Mouse (Mus musculus) regulatory T cell (primary cell): ENCODE results near the gene Swi5.

Experiments
- in situ Hi-C: fragments of 300-600 bp; cut with MboI, MseI; formaldehyde crosslinking; loops from one replicate; pipeline ENCODE4 v1.15.1; 2025; ENCODE audit warnings: high pct_unique_total_duplicates

The Swi5 gene

DNA sequence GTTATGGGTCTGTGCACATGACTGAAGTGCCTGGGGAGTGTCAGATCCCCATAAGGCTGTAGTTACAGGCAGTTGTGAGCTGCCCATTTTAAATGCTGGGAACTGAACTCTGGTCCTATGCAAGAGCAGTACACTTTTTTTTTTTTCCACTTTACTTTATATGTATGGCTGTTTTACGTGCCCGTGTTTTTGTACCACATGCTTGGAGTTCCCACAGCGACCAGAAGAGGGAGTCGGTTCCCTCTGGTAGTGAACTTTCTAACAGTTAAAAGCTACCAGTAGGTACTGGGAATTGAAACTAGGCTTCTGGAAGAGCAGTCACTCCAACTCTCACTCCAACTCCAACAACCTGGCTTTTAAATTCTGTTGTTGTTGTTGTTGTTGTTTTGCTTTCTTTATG lies 27.2 kb downstream of the Swi5 start:
- in situ Hi-C loops = no loop called here

DNA sequence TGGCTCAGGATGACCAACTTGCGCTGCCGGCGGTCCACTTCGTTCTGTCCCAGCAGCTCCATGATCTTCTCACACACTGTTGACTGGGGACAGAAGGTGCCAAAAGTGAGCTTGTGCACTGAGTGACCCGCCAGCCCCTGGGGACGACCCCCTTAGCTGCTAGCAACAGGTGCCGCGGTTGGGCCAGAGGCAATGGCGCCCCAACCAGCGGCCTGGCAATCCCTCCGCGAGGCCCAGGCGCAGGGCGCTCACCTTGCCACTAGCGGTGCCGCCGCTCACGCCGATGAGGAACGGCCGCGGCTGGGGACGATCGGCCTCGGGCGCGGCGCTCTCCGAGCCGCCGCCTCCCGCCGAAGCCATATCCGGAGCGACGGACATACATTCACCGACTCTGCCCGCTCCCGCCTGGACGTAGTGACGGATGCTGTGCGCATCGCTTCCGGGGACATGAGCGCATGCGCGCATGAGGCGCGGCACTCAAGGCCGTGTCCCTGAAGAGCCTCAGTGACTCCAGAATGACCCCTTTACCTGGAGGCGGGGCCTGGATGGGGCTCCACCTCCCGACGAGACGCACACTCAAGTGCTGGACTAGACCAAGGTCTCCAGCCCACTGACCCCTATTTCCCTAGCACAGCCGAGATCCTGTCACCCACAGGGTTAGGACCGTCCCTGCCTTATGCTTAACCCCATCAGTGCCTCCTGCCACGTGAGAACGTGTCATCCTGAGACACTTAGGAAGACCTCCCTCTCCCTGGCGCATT lies 28.0 kb downstream of the Swi5 start, which contains the start of gene Uck1:
Gene Uck1, minus strand, starts transcription at position 503 of the 761 bp plus-strand sequence.
- in situ Hi-C loops = no loop called here

DNA sequence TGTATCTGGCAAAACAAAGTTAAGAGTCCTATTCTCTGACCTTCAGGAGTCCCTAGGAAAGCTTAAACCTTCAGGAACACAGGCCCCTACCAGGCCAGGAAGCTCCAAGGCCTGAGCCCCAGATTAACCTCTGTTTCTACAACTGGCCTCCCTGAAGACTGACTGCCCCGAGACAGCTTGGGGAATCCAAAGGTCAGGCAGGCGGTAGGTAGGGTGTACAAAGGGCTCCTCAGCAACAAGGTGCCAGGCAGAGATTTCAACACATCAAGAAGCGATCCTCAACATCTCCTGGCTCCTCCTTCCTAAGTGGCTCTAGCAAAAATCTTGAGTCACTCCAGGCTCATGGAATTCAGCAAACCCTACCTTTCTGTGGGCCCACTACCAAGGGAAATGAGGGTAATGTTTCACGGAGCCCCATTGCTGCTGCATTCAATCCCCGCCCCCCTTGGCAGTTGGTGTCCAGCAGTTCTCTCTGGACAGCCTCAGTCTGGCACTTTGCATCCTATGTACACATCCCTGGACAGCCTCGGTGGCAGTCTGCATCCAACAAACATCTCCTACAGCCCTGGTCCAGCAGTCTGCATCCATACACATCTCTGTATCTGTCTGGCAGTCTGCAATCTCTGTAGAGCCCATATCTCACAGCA lies 28.9 kb downstream of the Swi5 start:
- in situ Hi-C loops = no loop called here

DNA sequence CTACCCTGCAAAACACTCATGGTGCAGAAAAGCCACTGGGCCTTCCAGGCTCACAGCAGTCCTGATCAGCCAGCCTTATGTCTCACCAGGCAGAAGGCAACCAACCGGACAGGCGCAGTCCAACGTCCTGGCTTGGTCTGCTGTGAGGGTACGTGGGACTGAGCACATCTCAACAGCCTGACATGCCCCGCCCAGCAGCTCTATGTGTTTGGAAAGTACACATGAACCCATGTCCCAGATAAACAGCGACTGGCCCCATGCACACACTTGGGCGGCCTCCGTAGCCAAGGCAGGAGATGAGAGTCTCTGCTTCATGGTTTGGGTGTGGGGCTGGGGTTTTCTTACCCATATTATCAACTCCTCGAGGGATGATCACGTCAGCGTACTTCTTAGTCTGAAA lies 31.6 kb downstream of the Swi5 start:
- in situ Hi-C loops = no loop called here

DNA sequence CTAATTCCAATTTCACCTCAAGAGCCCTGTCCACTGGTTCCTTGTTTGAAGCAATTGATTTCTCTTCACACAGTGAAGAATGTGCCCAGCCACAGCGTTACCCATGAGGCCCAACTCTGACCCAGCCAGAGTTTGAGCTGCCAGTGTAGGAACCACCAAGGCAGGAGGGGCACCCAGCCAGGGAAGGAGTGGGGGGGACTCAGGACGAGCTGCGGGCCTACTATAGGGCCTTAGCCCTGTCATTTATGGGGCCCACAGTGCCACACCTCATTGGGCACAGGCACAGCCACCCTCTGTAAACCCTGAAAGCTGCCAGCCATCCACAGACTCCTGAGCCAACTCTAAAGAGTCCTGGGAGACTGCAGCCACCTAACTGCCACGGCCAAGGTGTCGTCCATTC lies 33.3 kb downstream of the Swi5 start:
- in situ Hi-C loops = no loop called here

DNA sequence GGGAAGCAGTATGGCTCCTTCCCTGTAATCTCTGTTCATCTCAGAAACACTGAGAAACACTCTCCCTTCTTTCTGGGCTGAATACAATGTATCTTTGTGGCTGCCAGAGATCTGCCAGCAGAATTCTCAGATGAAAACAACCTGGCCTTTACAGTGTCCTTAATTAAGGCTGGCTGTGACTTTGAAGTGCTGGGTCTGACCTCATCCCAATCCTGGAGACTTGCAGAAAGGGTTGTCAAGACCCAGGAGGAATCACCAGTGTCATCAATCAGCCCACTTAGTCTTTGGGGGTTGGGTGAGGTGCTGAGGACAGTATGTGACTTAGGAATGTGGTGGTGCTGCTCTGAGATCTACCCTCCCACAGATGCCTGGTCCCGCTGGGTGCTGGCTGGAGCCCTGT lies 34.5 kb downstream of the Swi5 start:
- in situ Hi-C loops = no loop called here

DNA sequence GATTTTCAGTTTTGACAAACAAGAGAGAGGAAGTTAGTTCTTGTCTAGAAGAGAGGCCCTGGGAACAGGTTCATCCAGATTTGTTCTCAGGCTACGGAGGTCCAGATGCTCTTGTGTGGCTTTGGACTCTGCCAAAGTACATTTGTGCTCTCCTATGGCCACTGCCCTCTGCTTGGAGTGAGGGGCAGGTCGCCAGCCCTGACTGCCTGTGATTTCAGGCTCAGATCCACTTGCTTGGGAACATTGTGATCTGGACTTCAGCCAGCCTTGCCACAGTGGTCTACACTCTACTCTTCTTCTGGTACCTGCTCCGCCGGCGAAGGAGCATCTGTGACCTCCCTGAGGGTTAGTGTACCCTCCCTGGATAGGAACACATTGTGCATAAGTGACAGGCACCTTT lies 35.2 kb downstream of the Swi5 start:
- in situ Hi-C loops = no loop called here

DNA sequence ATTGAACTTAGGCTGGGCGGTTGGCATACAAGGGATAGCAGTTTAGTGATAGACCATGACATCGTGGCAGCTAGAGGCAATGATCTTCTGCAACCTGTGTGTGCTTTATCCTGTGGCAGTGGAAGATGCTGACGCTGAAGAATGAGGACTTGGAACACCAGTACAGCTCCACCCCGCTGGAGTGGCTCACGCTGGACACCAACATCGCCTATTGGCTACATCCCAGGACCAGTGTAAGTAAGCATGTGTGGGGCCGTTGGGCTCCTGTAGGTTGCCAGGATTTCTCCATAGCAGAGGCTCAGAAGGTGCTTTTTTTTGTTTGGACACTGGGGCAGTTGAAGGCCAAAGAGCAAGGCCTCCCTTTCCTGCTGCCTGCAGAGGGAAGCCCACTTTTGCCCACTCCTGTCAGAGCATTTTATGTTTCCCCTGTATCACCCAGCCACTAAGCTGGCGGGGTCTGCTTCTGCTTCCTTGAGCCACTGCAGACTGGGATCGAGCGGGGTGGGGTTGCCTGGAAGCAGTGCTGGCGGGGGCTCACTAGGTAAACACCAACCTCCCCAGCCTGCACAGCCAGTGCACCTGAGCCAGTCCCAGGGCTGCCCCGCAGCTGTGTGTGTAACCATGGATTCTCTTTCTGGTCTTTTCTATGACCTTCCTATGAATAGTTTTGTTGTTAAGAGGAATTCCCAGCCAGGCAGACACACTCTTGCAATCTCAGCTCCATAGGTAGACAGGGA lies 35.9 kb downstream of the Swi5 start:
- in situ Hi-C loops = no loop called here

DNA sequence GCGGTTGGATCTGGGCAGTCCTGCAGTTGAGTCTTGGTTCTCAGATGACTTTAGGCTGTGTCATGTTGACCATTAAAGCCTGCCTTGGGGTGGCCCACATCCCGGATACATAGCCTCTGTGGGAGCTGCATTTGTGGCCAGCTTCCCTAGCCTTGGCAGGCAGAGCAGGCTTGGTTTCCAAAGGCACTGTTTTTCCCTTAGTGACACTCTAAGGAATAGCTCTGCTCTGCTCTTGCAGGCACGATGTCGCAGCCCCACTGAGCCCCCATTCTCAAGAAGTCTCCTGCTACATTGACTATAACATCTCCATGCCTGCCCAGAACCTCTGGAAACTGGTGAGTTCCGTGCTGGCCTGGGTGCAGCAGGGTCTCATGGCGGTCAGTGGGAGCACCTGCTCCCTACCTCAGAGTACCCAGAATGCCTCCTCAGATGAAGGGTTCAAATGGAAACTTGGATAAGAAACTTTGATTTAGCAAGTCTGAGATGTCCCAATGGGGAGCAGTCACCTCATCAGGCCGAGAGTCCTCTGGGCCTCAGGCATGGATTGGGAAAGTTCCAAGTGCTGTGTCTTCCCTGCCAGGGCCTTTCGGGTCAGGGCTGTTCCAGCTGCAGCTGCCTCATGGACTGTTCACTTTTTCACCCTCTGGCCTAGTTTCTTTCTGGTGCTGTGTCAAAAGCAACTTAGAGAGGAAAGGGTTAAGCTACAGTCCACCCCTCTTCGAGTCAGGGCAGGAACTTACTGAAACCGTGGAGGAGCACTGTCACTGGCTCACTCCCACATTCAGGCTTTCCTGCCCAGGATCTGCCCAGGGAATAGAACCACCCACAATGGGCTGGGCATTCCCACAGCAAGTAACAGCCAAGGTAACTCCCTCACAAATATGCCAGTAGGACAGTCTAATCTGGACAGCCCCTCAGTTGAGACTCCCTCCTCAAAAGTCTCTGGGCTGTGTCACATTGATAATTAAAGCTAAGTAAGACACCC lies 39.2 kb downstream of the Swi5 start:
- in situ Hi-C loops = no loop called here

DNA sequence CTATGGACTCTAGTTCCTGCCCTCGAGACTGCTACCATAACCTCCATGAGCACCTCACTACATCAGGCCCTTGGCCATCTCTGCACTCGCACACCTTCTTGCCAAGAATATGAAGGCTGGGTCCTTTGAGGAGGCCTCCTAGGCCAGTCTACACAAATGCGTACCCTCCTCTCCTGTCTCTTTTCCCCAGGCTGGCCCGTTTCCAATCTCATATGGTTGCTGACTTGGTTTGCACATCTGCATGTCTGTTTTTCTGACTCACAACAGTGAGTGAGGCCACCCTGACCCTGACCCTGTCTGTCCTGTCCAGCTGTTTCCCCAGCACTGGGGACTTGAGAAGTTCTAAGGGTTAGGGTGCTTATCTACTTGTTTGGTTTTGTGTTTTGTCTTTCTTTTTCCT lies 41.1 kb downstream of the Swi5 start:
- in situ Hi-C loops = no loop called here

DNA sequence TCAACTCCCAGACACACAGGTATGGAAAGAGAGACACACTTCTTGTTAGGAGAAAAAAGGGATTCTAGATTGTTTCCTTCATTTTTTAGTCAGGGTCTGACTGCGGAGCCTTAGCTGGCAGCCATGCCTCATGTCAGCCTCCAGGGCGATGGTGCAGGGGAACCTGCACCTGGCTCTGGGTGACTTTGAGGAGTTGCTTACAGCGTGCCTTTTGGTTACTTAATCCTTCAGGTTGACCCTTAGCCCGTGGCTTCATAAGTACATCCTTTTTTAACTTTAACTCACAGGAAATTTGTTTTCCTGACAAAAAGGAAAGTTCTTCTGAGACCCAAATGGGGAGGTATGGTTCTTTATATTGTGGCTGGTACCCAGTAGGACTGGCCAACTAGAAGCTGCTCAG lies 44.9 kb downstream of the Swi5 start:
- in situ Hi-C loops = no loop called here

DNA sequence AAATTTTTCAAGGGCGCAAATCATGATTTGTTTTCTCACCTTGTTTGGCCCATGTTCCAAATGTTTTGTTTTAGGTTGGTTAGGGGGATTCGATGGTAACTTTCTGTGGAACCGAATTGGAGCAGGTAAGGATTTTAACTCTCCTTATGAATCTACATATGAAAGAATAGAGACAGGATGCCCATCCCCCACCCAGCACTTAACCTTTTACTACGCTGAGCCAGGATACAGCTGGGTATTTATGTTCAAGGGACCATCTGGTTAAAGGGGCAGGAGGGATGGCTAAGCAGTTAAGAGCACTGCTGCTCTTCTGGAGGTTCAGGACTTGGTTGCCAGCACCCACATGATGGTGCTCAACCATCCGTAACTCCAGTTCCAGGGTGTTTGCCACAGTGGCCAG lies 47.3 kb downstream of the Swi5 start:
- in situ Hi-C loops = no loop called here

DNA sequence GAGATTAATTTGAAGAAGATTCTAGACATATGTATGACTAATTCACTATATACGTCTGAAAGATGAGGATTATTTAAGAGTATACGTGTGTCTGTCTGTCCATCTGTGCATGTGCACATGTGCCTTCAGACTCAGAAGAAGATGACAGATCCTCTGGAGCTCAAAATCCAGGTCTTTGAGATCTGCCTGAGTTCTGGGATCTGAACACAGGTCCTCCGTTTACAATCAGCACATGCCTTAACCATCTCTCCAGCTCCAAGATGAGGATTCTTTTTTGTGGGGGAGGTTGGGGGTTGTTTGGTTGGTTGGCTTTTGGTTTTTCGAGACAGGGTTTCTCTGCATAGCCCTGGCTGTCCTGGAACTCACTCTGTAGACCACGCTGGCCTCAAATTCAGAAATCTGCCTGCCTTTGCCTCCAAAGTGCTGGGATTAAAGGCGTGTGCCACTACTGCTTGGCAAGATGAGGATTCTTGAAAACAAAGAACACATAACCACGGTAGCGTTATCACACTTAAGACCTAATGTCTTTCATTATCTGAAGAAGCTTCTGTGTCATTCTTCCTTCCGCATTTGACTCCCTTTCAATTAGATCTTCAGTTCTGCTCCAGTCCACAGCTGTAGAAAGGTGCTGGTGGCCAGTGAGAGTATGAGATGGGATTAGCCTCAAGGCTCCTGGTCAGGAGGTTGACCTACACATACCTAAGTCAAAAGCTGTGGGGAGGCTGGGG lies 49.0 kb downstream of the Swi5 start:
- in situ Hi-C loops = no loop called here

DNA sequence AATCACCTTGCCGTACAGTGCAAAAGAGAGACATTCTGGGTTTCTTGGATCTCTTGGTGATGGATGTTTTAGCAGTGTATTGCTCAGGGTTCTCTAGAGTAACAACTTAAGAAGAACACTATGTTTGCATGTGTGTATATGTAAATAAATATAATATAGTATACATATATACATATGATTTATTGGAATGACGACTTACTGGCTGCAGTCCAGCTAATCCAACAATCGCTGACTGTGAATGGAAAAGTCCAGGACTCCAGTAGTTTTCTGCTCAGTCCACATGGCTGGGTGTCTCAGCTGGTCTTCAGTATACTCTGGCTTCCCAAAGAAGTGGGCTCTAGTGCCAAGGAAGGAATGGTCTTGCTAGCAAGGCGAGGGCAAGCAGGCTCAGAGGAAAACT lies 50.3 kb downstream of the Swi5 start:
- in situ Hi-C loops = no loop called here

DNA sequence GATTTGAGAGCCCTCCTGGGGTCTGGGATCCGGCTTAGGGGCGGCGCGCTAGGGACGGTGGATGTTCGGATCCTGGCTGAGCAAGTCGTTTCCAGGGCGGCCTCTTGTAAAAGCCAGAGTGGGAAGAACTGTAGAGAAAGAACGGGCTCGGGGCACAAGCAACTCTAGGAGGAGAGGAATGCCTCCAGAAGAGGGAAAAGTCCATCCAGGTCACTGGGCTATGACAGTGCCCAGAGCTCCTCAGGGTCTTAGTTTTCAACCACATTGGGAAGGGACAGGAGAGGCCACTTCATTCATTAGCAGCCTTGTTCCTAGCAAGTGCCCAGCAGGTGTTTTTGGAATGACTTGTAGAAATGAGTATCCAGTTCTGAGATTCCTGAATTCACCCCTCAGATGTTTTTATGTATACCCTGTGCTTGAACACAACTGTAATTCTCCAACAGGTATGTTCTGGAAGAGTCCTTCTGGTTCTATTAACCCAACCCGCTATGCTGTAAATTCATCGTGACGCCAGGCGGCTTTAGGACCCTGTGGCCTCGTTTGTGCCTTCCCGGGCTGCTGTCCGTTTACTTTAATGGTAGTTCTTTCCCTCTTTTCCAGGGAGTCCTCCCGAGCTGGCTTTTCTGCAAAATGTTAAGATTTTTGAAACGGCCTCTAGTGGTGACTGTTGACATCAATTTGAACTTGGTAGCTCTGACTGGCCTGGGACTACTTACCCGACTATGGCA lies 51.0 kb downstream of the Swi5 start:
- in situ Hi-C loops = no loop called here

DNA sequence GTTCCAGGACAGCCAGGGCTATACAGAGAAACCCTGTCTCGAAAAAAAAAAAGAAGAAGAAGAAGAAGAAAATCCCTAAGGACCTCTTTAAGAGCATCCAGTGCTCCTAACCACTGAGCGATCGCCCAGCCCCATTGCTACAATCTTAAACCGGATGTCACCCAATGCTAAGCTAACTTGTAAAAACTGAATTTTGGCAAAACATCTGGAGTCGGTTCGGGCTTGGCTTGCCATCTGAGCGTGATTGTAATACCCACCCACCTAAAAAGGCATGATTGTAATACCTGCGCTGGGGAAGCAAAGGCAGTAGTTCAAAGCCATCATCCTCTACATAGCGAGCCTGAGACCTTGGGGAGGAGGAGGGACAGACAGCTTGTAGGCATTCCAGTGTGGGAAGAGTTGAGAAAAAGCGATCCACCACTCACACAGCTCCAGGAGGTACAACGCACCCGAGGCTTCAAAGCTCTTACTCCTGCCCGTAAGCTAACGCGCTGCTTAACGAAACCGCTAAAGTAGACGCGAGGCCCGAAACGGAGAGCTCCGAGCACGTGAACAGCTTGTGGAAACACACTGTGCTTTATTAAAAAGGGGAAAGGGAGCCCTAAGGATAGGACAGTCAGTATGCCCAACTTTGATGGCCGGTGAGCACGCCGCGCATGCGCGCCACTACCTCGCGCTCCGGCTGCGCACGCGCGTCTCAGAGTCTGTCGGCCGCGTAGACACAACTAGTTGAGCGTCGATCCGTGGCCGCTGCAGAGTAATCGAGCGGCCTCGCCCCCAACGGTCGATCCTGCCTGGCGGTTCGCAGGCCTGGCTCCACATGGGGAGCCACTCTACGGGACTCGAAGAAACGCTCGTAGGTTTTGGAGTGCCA lies 51.8 kb downstream of the Swi5 start, which contains the start of gene Pomt1:
Gene Pomt1, plus strand, starts transcription at position 705 of the 874 bp plus-strand sequence.
- in situ Hi-C loops = no loop called here

DNA sequence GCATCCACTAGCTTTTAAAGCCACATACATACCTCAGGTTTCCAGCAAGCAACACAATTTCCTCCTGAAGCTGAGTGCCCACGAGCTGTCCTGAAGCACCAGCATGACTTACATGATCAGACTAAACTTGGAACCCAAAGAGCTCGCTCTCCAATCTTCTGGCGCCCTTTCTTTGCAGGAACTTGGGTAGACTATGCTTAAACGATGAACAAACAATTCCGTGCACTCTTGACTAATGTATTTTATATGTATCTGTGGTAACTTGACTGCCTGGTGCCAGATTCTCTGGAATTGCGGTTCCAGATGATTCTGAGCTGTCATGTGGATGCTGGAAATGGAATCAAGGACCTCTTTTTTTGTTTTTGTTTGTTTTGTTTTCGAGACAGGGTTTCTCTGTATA lies 52.4 kb downstream of the Swi5 start:
- in situ Hi-C loops = no loop called here
